Mouse (Mus musculus) T-helper 2 cell (primary cell): ENCODE measurements around the gene Tjap1.

Experiments used
- in situ Hi-C: fragments of 300-600 bp; cut with MboI, MseI; formaldehyde crosslinking; loops from one replicate; pipeline ENCODE4 v1.15.1; 2025; ENCODE audit warnings: high pct_unique_total_duplicates

The Tjap1 gene

DNA sequence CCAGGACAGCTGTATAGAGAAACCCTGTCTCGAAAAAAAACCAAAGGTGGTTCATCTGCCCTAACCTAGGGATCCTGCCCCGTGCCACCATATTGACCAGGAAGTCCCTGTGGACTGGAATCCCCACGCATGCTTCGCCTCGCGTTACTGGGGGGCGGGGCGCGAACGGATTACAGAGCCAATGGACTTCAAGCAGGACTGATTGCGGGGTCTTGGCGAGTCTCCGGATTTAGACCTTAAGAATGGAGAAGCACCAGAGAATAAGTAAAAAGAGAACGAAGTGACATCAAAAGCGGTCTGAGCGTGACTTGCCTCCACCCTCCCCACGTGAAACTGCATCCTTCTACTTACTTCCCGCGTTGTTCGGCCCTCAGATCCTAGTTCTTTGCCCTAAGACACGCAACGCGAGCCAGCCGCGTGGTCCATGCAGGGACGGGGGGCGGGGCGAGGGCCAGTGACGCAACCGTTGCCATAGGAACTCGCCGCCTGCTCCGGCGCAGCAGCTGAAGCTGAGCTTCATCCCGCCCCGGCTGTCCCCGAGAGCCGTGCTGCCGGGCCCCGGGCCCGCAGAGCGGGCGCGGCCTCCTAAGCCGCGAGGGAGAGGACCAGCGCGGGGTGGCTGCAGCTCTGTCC is 29.3 kb downstream of the Tjap1 start, which contains the start of gene Lrrc73:
TSS of gene Lrrc73 (plus strand) at position 80 of the 633 bp plus-strand sequence.
- in situ Hi-C loops = no loop called here

DNA sequence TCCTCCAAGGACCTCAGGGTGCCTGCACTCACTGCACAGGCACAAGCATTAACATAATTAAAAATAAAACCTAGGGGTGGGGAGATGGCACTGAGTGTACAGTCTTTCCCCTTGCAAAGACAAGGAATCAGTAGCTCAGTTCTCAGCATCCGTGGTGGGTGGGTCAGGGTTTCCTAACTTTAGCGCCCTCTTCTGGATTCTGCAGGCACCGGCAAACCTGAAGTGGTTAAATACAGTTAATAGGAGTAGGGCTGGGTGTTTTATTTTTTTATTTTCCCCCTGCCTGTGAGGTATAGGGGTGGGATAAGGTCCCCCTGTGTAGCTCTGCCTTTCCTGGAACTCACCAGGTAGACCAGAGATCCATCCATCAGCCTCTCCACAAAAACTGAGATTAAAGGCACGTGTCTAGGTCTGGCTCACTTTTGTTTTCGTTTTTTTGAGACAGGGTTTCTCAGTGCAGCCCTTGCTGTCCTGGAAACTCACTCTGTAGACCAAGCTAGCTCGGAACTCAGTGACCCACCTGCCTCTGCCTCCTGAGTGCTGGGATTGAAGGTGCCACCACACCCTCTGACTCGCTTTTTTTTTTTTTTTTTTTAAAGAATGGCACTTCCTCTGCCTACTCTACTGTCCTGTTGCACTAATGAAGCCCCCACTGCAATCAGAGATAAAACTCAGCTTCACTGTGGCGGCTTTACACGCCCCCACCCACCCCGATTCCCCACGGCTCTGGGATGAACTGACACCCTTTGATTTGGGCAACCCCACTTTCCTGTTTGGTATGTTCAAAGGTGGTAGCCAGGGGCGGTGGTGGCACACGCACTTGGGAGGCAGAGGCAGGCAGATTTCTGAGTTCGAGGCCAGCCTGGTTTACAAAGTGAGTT is 30.0 kb downstream of the Tjap1 start:
- in situ Hi-C loops = no loop called here

DNA sequence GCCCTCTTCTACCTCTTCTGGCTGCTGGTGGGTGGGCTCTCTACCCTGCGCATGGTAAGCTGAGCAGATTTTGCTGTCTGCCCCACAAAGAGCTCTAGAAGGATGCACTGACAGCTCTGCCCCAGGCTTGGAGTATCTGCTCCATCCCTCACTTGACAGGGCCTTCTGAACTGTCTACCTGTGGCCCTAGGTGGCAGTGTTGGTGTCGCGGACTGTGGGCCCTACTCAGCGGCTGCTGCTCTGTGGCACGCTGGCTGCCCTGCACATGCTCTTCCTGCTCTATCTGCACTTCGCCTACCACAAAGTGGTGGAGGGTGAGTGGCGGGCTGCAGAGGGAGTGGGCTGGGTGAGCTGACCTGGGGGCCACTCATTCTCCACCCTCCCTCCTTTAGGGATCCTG is 31.7 kb downstream of the Tjap1 start:
- in situ Hi-C loops = no loop called here

DNA sequence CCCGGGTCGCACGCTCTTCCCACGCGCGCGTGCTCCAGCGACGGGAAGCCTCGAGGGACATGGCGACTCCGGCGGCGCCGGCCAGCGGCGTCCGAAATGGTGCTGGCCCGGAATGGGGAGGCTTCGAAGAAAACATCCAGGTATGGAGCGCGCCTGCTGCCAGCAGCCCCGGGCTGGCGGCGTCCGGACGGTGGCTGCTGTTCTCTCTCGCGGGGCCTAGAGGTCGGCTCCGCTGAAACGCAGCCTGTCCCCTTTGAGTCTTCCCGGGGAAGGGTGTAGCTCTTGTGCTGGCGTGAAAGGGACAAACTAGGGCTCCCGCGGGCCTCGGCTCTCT is 34.7 kb downstream of the Tjap1 start:
- in situ Hi-C loops = loop anchor here (25.0 kb wide), 1 partner anchor 714 kb away; no protein-coding TSS in a partner anchor

DNA sequence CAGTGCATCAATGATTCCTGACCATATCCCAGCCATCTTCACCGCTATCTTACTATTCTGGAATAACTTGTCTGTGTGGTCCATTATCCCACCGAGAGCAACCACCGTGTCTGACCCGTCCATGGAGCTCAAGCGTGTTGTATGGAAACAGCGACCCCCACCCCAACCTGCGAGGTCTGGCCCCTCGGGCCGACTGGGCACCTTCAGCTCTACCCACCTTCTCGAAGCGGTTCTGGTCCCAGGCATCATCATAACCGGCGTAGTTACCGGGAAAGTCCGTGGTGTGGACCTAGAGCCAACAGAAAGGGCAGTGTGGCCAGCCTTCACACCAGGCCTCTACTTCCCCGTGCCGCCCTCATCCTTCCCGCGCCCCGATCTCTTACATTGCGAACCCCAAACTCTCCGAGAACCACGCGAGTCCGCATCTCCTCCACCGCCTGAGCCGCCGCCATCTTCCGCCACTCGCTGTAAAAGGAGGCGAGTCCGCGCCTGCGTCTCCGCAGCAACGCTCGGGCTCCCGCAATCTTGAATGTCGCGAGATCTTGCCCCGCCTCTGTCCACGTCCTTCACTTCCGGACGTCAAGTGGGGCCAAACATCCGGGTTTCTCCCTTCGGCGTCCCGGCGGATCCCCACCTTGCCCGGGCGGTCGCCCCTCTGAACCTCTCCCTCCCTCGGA is 35.2 kb downstream of the Tjap1 start, which contains the start of the genes Polr1c and Yipf3:
TSS of gene Polr1c (minus strand) at position 543 of the 677 bp plus-strand sequence.
TSS of gene Yipf3 (plus strand) at position 569 of the 677 bp plus-strand sequence.
- in situ Hi-C loops = loop anchor here (25.0 kb wide), 1 partner anchor 715 kb away; no protein-coding TSS in a partner anchor

DNA sequence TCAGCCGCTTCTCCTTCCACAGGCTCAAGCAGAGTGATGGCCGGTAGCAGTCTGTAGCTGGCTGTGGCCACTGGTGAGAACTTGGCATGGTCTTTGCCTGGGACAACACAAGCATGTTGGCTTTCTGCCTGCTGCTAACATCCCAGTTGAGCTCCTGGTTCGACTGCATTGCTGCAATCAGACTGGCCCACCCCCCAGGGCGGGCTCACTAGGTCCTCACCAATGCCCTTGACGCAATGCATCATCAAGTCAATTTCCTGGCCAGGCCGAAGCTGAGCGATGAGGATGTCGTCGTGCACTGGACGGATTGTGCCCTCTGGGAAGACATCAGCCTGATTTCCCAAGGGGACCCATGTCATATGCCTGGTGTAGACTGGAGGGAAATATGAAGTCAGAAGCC is 38.2 kb downstream of the Tjap1 start:
- in situ Hi-C loops = loop anchor here (25.0 kb wide), 1 partner anchor 718 kb away; no protein-coding TSS in a partner anchor

DNA sequence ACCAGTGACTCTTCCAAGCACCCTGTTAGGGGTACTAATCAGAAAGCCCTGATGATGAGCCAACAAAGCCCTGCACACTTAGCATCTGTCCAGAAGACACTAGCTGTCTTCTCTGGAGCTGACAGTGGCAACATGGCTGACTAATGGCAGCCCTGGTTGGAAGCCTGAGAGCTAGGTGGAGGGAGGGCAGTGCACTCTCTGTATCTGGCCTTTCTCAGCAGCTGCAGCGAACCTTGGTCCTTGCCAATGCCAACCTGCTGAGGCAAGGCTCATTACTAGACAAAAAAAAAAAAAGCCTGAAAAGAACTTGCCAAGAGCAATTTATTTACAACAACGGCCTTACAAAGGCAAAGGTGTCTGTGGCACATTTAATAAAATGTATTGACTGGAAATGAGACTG is 39.2 kb downstream of the Tjap1 start:
- in situ Hi-C loops = loop anchor here (25.0 kb wide), 1 partner anchor 719 kb away; no protein-coding TSS in a partner anchor

DNA sequence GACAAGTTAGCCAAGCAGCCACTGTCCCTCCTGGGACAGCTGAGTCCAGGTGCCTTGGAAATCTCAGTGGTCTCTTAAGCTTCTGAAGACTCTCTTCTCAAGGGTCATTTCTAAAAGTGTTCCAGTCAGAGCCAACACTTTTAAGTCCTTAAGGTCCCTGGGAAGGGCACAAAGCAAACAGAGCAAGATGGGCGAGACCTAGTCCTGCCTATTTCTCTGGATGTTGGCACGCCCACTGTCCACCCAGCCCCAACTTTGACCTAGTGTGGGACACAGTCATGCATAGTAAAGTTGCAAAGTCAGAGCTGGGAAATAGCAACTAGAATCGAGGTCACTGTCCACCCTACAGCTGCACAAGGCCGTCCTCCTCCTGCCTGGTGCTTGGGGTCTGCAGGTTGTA is 39.8 kb downstream of the Tjap1 start:
- in situ Hi-C loops = loop anchor here (25.0 kb wide), 1 partner anchor 719 kb away; no protein-coding TSS in a partner anchor

DNA sequence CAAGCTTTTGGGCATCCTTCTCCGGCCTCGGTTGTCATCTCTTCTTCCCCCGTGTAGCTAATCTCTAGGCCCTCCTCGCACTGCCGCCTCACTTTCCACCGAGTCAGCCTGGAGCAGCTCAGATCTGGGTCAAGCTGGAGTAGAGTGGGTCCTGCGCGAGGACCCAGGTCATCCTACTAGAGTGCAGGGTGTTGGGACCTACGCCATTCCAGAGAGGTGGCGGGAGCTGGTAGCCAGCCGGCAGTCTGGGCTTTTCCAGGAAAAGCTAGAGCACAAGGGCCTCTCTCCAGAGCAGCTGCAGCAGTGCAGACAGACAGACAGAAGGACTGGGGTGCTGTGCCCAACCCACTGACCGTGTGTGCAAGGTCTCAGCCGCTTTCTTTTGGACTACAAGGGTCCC is 40.6 kb downstream of the Tjap1 start:
- in situ Hi-C loops = loop anchor here (25.0 kb wide), 1 partner anchor 720 kb away; no protein-coding TSS in a partner anchor

DNA sequence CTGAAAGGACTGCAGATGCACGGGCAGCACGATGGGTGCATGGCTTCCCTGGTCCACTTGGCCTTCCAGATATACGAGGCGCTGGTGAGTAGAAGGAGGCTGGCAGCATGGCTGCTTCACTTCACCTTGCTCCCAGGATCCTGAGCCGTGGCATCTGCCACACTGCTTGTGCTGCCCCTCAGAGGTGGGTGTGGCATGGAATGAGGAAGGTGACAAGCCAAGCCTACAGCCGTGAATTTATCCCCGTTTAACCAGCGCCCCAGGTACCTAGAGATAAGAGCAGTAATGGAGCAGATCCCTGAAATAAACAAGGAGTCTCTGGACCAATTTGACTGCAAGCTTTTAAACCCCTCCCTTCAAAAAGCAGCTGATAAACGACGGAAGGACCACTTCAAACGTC is 41.4 kb downstream of the Tjap1 start:
- in situ Hi-C loops = loop anchor here (25.0 kb wide), 1 partner anchor 721 kb away; no protein-coding TSS in a partner anchor

DNA sequence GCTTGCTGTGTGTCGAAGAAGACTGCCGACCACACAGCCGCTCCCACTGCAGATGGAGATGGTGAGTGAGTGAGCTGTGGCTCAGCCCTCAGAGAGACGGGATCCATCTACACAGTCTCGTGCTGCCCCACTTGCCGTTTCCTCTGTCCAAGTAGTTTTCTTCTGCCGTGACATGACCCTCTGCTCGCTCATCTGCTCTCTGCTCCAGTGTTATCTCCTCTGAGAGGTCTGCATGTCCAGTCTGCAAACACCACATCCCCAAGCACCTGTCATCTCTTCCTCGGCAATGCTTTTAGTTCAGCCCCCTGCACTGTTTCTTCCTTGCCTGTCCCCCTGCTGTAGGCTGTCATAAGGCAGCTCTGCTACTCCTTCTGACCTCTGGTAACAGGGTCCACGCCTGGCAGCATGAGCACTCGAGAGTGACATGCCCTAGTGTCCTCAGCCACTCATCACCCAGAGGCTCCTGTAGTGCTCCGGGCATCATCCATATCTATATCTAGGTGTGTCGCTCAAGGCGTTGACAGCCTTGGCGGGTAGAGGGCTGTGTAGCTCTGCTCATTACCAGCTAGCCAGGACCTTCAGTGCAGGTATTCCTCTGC is 43.2 kb downstream of the Tjap1 start:
- in situ Hi-C loops = loop anchor here (25.0 kb wide), 1 partner anchor 723 kb away; no protein-coding TSS in a partner anchor

DNA sequence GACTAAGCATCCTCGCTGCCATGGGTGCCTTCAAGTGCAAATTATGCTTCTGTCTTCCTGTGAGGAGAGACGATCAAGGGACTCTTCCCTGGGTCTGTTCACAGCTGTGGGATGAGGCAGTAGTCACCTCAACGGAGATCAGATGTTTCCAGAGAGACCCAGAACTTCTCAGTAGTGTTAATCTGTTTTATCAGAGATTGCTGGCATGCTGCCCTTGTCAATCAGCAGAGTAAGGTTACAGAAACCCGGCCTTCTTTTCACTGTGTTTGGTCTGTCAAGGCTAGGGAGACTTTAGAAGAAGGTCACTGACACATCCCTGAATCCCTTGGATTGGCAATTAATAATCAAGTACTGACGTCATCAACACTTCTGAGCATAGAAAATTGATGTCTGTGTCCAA is 45.3 kb downstream of the Tjap1 start:
- in situ Hi-C loops = loop anchor here (25.0 kb wide), 1 partner anchor 725 kb away; no protein-coding TSS in a partner anchor

DNA sequence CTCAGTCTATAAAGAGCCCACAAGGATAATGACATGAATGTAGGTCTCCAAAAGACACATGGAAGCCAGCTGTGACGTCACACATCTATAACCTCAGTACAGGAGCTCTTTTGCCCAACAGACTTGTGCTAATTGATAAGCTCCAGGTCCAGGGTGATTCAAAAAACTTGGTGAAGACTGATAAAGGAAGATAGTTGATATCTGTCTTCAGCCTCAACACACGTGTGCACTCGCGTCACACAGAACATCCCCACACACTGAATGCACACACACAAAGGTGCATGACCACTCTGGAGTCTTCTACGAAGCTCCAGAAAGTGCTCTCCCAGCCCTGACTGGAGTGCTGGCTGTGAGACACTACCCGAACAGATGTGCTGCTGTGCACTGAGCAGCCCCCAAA is 45.7 kb downstream of the Tjap1 start:
- in situ Hi-C loops = loop anchor here (25.0 kb wide), 1 partner anchor 725 kb away; no protein-coding TSS in a partner anchor

DNA sequence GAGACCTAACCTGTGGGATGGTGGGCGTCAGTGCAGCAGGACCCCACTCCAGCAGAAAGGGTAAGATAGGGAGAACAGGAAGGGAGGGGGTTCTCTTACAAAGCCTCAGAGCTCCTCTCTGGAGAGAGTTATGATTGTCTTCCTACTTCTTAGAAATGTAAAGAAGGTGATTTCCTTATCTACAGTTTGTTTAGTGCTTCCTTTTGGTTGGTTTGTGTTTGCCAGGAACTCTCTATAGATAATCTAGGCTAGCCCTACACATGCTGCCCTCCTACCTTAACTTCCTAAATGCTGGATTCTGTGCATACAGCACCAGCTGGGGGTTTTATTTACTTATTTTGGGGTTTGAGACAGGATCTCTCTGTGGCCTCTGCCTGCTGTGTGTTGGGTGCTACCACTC is 46.8 kb downstream of the Tjap1 start:
- in situ Hi-C loops = loop anchor here (25.0 kb wide), 1 partner anchor 726 kb away; no protein-coding TSS in a partner anchor

DNA sequence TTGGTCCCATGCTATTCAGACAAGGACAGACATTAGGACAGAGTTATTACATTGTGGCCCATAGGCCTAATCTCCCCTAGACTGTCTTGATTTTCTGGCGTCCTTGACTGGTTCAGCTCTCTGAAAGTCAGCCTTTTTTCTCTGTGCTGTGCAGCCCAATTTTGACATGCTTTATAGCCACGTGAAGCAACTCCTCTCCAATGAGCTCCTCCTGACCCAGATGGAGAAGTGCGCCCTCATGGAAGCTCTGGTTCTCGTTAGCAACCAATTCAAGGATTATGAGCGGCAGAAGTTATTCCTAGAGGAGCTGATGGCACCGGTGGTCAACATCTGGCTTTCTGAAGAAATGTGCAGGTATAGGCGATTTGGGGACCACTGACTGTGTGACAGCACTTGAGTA is 55.2 kb downstream of the Tjap1 start:
- in situ Hi-C loops = loop anchor here (5.0 to 25.0 kb wide), 2 partner anchors 45 to 735 kb away; no protein-coding TSS in a partner anchor

DNA sequence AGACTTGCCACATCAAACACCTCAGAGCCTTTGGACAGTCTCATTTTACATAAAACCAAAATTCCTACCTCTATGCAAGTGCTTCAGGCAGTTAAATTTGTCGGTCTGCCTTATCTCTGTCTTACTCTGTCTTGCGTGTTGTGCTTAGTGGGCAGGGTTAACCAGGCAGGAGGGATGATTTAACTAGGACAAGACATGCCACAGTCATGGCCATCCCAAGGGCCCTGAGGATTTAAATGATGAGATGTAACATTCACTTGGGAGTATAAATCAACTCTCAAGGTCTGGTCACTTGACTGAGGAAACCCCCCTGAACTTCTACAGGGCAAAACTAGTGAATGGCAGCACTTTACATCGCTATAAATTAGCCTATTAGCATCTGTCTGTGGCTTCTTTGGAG is 61.2 kb downstream of the Tjap1 start:
- in situ Hi-C loops = no loop called here

DNA sequence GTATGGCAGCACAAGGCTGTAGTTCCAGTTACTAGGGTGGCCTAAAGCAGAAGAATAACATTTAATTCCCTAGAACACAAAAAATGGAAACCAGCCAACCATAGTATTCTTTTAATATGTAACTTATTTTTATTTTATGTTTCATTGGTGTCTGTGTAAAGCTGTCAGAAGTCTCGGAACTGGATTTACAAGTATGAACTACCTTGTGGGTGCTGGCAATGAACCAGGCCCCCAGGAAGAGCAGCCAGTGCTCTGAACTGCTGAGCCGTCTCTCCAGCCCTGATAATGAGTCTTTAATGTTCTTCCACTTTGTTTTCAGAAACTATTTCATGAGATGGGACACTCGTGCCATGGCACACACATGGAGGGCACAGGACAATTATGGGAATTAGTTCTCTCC is 72.3 kb downstream of the Tjap1 start:
- in situ Hi-C loops = no loop called here
